Mouse (Mus musculus): ENCODE results near the gene Gm20388. TPM values are rescaled to one million over a fixed set of nuclear protein-coding genes. Genes with fewer than 3 reads are reported as not detected.
A peak's percentile ranks its signal among the peaks of the same experiment; 100 is the strongest.

Gm20388 gene
- polyA plus RNA-seq, 1 experiment: 23.9 TPM

- Histone ChIP-seq H3K4me3 (ENCODE audit: insufficient read depth, low read length) (no peak overlapping the region), H3K4me1 (ENCODE audit: control insufficient read depth, insufficient read depth, low read length) (peaks cover 6% of the 10 kb centered on the region), H3K27ac (ENCODE audit: insufficient read depth, low read length) (no peak overlapping the region)
- TF ChIP-seq POLR2A (IDR thresholded peaks at IDR 0.05; ENCODE audit: extremely low read depth, insufficient read depth, low read length) (no peak), CTCF (IDR thresholded peaks at IDR 0.05; ENCODE audit: extremely low read depth, insufficient read depth, low read length) (no peak)
These were observed 337.8 kb downstream of the Gm20388 start for GRCm38 (mm10) chr8:120248451-120248850.

- no peak for TF ChIP-seq CTCF (IDR thresholded peaks at IDR 0.05; ENCODE audit: extremely low read depth, insufficient read depth, low read length)
- no peak for TF ChIP-seq POLR2A (IDR thresholded peaks at IDR 0.05; ENCODE audit: extremely low read depth, insufficient read depth, low read length)
- H3K4me3 ChIP-seq (ENCODE audit: insufficient read depth, low read length): no peak overlapping the region
- H3K4me1 ChIP-seq (ENCODE audit: control insufficient read depth, insufficient read depth, low read length): peaks cover 6% of the 10 kb centered on the region
- H3K27ac ChIP-seq (ENCODE audit: insufficient read depth, low read length): no peak overlapping the region
These were observed 339.2 kb downstream of the Gm20388 start for GRCm38 (mm10) chr8:120249800-120250336.

- no peak for TF ChIP-seq CTCF (IDR thresholded peaks at IDR 0.05; ENCODE audit: extremely low read depth, insufficient read depth, low read length)
- 0 out of 2 replicates have a peak, but pooled peaks have one; percentile 16 for TF ChIP-seq POLR2A (IDR thresholded peaks at IDR 0.05; ENCODE audit: extremely low read depth, insufficient read depth, low read length)
- H3K4me1 ChIP-seq (ENCODE audit: control insufficient read depth, insufficient read depth, low read length): peaks cover 6% of the 10 kb centered on the region
- H3K4me3 ChIP-seq (ENCODE audit: insufficient read depth, low read length): no peak overlapping the region
- no peak overlapping the region for H3K27ac ChIP-seq (ENCODE audit: insufficient read depth, low read length)
These were observed 340.2 kb downstream of the Gm20388 start for GRCm38 (mm10) chr8:120250750-120251410.

- H3K4me3 ChIP-seq (ENCODE audit: insufficient read depth, low read length): no peak overlapping the region
- H3K27ac ChIP-seq (ENCODE audit: insufficient read depth, low read length): no peak overlapping the region
- no peak for TF ChIP-seq POLR2A (IDR thresholded peaks at IDR 0.05; ENCODE audit: extremely low read depth, insufficient read depth, low read length)
- no peak for TF ChIP-seq CTCF (IDR thresholded peaks at IDR 0.05; ENCODE audit: extremely low read depth, insufficient read depth, low read length)
- H3K4me1 ChIP-seq (ENCODE audit: control insufficient read depth, insufficient read depth, low read length): peaks cover 6% of the 10 kb centered on the region
These were observed 340.9 kb downstream of the Gm20388 start for GRCm38 (mm10) chr8:120251411-120252035.

- Histone ChIP-seq H3K4me3 (ENCODE audit: insufficient read depth, low read length) (no peak overlapping the region), H3K27ac (ENCODE audit: insufficient read depth, low read length) (no peak overlapping the region), H3K4me1 (ENCODE audit: control insufficient read depth, insufficient read depth, low read length) (peaks cover 6% of the 10 kb centered on the region)
- TF ChIP-seq POLR2A (IDR thresholded peaks at IDR 0.05; ENCODE audit: extremely low read depth, insufficient read depth, low read length) (no peak), CTCF (IDR thresholded peaks at IDR 0.05; ENCODE audit: extremely low read depth, insufficient read depth, low read length) (no peak)
These were observed 343.0 kb downstream of the Gm20388 start for GRCm38 (mm10) chr8:120253626-120254025.

- Histone ChIP-seq H3K4me1 (ENCODE audit: control insufficient read depth, insufficient read depth, low read length) (peaks cover 6% of the 10 kb centered on the region), H3K27ac (ENCODE audit: insufficient read depth, low read length) (no peak overlapping the region), H3K4me3 (ENCODE audit: insufficient read depth, low read length) (no peak overlapping the region)
- TF ChIP-seq CTCF (IDR thresholded peaks at IDR 0.05; ENCODE audit: extremely low read depth, insufficient read depth, low read length) (no peak), POLR2A (IDR thresholded peaks at IDR 0.05; ENCODE audit: extremely low read depth, insufficient read depth, low read length) (no peak)
These were observed 344.9 kb downstream of the Gm20388 start for GRCm38 (mm10) chr8:120255406-120255987.

- Histone ChIP-seq H3K27ac (ENCODE audit: insufficient read depth, low read length) (no peak overlapping the region), H3K4me1 (ENCODE audit: control insufficient read depth, insufficient read depth, low read length) (peaks cover 1% of the 10 kb centered on the region; the same call in 1 of the 2 replicates)
- no peak for TF ChIP-seq POLR2A (IDR thresholded peaks at IDR 0.05; ENCODE audit: extremely low read depth, insufficient read depth, low read length)
- no peak for TF ChIP-seq CTCF (IDR thresholded peaks at IDR 0.05; ENCODE audit: extremely low read depth, insufficient read depth, low read length)
These were observed 346.3 kb downstream of the Gm20388 start for GRCm38 (mm10) chr8:120256958-120257357.

GRCm38 (mm10) chr8:120259206-120259605 is 348.6 kb downstream of the Gm20388 start:
- no peaks in the 10 kb centered on the region for H3K4me1 ChIP-seq (ENCODE audit: control insufficient read depth, insufficient read depth, low read length)

More at GRCm38 (mm10) chr8:120256958-120257357, 346.3 kb downstream of the Gm20388 start:
- no peak overlapping the region for H3K4me3 ChIP-seq (ENCODE audit: insufficient read depth, low read length)

GRCm38 (mm10) chr8:120260677-120261076 is 350.0 kb downstream of the Gm20388 start:
- TF ChIP-seq CTCF (IDR thresholded peaks at IDR 0.05; ENCODE audit: extremely low read depth, insufficient read depth, low read length) (no peak), POLR2A (IDR thresholded peaks at IDR 0.05; ENCODE audit: extremely low read depth, insufficient read depth, low read length) (no peak)
- Histone ChIP-seq H3K27ac (ENCODE audit: insufficient read depth, low read length) (no peak overlapping the region), H3K4me1 (ENCODE audit: control insufficient read depth, insufficient read depth, low read length) (peaks cover 2% of the 10 kb centered on the region), H3K4me3 (ENCODE audit: insufficient read depth, low read length) (no peak overlapping the region)

More at GRCm38 (mm10) chr8:120259206-120259605, 348.6 kb downstream of the Gm20388 start:
- Histone ChIP-seq H3K27ac (ENCODE audit: insufficient read depth, low read length) (no peak overlapping the region), H3K4me3 (ENCODE audit: insufficient read depth, low read length) (no peak overlapping the region)
- no peak for TF ChIP-seq CTCF (IDR thresholded peaks at IDR 0.05; ENCODE audit: extremely low read depth, insufficient read depth, low read length)
- TF ChIP-seq POLR2A (IDR thresholded peaks at IDR 0.05; ENCODE audit: extremely low read depth, insufficient read depth, low read length): no peak

Measured in cortical plate, adult 2 months (tissue).